Mouse (Mus musculus): ENCODE measurements around the gene Serpine1.

DNA sequence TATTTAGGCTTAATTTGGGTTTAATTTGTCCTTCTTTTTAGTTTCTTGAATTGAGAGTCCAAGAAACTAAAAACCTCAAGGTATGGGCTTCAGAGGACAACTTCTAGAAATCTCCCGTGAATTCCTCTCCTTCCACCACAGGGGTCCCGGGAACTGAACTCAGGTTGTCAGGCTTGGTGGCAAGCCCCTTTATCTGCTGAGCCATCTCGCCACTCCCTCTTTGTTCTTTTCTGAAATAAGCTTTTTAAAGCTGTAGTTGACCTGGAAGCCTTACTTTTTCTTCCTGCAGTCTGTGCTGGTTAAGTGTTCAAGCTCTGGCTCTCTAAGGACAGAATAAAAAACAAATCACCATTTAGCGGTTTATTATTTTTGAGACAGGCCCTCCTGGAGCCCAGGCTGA is 46.8 kb upstream of the Serpine1 start:
- TF ChIP-seq POLR2A (IDR thresholded peaks at IDR 0.05; ENCODE audit: control insufficient read depth, extremely low read depth, insufficient read depth, low read length, poor library complexity) (no peak), CTCF (IDR thresholded peaks at IDR 0.05; ENCODE audit: borderline replicate concordance, control insufficient read depth, extremely low read depth, insufficient read depth, low read length, poor library complexity) (no peak)

All from thymus, adult 2 months (tissue).